Mouse (Mus musculus): Measurements from ENCODE around the gene P2rx3.

Gene P2rx3

DNA sequence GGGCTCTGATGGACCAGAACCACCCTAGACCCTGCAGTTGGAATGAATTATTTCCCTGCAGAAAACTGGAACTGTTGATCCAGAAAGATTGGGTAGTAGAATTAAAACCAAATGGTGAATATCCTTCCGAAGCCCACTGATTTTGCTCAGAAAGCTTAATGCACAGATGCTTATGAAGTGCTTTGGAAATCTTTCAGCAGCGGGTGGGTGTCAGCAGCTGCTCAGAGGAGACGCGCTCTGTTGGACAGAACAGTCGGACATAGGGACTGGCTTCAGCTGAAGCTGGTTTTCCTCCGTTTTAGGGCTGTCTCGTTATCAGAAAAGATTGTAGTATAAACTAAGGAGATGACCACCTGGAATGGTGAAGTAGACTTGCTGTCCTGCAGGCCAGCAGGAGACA lies 6.4 kb upstream of the P2rx3 start:
- no peak for DNase-seq (ENCODE audit: low spot score in 2 of 2)

DNA sequence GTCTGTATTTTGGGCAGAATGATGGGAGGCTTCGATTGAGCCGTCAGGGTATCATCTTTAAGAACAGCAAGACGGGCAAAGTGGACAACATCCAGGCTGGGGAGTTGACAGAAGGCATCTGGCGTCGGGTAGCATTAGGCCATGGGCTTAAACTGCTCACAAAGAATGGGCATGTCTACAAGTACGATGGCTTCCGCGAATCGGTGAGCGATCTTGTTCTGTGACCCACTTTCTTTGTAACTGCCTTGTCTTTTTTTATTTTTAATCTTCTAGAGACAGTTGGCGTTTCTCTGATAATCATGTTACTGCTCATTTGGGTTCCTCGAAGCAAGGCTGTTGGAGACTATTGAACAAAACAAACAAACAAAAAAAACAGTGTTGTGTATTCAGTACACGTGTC lies 1.1 kb upstream of the P2rx3 start:
- DNase-seq (ENCODE audit: low spot score in 2 of 2) = no peak

DNA sequence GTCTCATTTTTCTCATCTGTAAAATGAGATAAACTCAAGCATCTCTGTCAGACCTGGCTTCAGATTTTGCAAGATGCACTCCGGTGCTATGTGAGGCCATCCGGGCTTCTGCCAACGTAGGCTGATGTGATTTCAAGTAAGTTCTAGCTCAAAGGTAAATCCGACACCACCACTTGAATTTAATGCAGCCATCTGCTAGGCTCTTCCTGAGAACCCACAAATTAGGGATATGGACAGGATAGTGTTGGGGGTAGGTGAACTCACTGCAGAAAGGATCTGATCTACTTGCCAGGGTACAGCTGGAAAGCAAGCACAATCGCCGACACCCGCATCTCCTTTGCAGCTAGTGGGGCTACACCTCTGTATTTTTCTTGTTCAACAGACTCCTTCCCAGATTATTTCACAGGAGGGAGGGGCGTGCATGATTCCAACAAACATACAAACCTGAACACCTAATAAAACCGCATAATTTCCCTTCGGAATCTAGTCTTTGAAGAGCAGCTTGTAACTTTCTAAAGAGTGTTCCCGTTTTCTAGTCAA lies 685 bp downstream of the P2rx3 start:
- no peak for DNase-seq (ENCODE audit: low spot score in 2 of 2)

DNA sequence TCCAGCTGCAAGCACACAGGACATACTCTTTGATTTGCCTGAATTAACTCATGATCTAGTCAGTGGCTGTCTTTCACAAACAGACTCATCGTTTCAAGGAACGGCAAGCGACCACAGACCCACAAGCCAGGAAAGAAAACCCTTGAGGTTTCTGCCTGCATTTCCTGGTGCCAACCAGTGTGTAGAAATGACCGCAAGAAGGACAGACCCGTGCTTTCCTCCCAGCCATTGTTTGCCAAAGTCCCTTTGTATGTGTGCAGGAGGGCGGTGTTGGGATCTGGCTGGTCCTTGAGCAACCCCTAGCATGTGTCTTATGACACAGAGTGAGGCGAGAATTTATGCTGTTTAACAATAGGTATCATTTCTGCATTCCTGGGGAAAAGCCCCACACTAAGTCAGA lies 3.1 kb downstream of the P2rx3 start:
- DNase-seq (ENCODE audit: low spot score in 2 of 2) = no peak

GRCm38 (mm10) chr2:85033121-85033520 lies 4.1 kb downstream of the P2rx3 start:
- DNase-seq (ENCODE audit: low spot score in 2 of 2) = no peak

DNA sequence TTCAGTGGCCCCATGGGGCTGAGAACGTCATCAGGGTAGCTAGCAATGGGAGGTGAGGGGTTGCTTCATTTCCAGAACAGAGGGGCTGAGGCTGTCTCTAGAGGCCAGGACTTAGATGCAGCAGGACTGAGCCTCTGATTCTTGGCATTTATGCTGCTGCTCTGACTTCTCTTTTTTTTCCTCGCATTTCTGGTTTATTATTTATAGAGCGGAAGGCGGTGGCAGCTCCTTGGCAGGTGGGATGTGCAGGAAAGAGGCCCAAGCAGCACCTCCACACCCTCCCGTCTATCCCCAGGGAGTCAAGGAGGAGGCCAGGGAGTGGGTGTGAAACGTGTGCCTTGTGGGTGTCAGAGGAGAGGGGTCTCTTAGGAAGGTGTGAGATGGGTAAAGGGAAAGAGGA lies 6.3 kb downstream of the P2rx3 start:
- DNase-seq (ENCODE audit: low spot score in 2 of 2) = no peak

DNA sequence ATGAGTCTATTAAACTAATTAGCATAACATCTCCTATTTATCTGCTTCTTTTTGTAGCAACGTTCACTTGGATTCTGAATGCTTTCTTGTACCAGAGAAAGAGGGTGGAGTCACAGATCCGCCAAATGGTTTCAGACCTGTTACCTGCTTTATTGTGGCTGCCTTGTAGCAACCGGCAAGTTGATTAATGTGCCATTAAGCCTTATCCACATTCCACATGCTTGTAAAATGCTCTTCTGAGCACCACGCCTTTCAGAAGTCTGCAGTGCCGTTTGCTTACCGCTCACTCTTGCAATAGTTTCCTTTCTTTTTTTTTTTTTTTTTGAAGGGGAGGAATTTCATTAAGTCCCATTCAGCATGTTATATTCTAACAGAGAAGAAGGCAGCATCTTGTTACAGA lies 7.4 kb downstream of the P2rx3 start:
- DNase-seq (ENCODE audit: low spot score in 2 of 2) = no peak

DNA sequence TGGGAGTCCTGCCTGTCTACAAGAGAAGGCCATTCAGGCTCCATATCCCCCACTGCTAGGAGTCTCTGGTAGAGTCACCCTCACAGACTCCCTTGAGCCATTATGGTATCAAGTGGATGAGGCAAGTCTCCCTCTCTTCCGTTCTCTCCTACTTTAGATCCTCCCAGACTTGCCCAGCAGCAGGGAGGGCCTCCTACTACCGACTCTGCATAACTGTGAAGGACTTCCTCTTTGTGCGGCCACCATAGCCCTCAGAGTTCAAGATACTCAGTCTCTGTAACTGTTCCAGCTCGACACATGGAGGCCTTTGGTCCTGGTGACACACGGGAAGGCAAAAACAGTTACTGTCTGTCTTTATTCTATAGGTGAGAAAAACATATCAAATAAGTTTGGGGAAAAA lies 10.0 kb downstream of the P2rx3 start:
- DNase-seq (ENCODE audit: low spot score in 2 of 2) = no peak

DNA sequence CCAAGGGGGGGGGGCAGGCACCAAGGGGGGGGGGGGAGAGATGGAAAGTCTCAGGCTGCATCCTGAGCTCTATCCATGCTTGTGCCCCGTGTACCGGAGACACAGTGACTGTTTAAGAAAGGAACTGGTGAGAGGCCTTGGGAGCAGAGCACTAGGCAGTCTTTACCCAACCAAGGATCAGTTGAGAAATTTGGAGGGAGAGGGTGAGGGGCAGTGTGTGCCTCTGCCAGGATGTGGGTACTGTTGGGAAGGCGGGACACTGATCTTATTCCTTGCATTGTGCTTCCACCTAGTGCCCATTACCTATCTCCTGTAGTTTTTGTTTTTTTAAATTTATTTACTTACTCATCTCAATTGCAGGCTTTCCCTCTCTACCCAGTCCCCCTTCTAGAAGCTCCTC lies 11.1 kb downstream of the P2rx3 start:
- DNase-seq (ENCODE audit: low spot score in 2 of 2) = no peak

DNA sequence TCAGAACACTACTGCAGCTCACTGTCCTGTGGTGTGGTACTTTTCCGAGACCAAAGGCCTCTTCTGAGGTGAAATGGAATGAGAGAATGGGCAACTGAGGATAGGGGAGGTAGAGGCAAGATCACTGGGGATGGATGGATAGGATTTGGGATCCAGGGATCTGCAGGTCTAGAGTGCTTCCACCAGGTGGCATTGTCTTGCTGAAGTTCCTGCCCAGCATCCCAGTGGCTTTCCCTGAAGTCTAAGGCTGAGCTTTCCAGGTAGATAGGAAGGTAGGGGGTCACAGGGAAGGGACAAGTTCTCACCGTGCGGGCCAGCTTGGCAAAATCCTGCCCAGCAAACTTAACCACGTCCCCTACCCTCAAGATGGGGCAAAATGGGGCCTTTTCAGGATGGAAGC lies 15.2 kb downstream of the P2rx3 start:
- no peak for DNase-seq (ENCODE audit: low spot score in 2 of 2)

DNA sequence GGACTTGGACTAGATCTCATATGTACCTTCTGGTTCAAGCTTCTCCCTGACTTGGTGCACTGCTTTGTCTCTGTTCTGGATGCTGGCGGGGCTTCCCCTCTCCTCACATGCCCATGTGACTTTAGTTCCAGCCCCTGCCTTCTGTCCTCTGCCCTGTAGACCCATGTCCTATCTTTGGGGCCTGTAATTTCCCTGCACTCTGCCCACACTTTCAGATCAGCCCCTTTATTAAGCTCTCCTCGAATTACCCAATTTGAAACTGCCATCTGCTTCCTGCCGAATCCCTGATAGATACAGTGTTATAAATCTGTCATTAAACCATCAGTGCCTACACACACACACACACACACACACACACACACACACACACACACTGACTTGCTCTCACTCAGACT lies 22.7 kb downstream of the P2rx3 start:
- no peak for DNase-seq (ENCODE audit: low spot score in 2 of 2)

DNA sequence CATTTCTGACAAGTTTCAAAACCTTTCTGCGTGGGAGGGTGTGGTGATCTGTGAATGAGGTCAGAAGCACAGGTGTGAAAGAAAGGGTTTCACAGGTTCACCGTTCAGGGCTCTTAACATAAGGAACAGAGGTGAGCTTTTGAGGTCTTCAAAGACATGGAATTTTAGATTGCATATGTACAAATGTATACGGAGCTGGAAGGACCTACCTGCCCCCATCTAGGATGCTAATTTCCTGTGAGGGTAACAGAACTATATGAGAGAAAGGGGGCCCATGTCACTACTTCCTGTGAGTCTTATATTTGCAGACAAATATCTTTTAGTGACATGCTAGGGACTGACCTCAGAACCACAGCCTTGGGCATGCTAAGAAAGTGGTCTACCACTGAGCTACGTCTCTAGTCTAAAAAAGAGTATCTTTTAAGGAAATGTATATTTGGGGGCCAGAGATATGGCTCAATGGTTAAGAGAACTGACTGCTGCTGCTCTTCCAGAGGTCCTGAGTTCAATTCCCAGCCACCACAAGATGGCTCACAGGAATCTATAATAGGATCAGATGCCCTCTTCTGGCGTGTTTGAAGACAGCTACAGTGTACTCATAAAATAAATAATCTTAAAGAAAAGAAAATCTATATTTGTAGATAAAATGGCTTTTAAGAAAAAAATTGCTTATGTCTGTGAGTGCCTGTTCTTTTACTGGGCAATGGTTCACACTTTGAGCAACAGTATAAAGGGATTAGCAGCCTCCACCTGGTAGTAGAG lies 23.3 kb downstream of the P2rx3 start:
- no peak for DNase-seq (ENCODE audit: low spot score in 2 of 2)

- DNase-seq (ENCODE audit: low spot score in 2 of 2) = no peak
These were observed 24.6 kb downstream of the P2rx3 start for GRCm38 (mm10) chr2:85012679-85013078.

GRCm38 (mm10) chr2:85011906-85012604 lies 25.2 kb downstream of the P2rx3 start:
- DNase-seq (ENCODE audit: low spot score in 2 of 2) = no peak

- DNase-seq (ENCODE audit: low spot score in 2 of 2) = no peak
These were observed 28.1 kb downstream of the P2rx3 start for GRCm38 (mm10) chr2:85009212-85009611.

DNA sequence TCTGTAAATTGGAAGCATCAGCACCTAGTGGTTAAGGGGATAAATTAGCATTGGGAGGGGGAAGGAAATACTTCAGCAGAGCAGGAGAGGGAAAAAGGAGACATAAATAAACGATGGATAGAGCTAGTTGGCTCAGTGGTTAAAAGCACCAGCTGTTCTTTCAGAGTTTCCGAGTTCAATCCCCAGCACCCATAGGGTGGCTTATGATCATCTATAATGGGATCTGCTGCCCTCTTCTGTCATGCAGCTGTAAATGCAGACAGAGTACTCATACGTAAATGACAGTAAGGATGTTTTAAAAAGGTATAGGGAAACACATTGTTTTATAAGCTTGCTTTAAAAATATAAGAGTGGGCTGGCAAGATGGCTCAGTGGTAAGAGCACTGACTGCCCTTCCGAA lies 29.5 kb downstream of the P2rx3 start:
- DNase-seq (ENCODE audit: low spot score in 2 of 2) = peak in 1 of 2 experiments; percentile 32

DNA sequence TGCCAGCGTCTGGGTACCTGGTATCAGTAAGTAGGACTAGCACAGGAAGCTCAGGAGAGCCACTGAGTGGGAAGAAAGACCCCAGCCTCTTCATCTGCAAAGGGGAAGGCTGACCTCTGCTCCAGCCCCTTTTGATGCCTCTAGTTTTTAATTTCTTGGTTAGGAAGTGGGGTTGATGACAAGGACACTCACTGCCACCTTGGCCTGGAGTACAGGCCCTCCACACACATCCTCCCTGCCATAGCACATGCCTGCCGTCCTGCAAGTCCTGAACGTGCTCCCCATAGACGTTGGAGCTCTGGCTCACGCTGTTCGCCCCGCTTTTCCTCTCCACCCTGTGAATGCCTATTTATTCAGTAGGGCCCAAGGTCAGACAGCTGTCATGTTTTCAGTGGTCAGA lies 30.7 kb downstream of the P2rx3 start:
- DNase-seq (ENCODE audit: low spot score in 2 of 2) = no peak

DNA sequence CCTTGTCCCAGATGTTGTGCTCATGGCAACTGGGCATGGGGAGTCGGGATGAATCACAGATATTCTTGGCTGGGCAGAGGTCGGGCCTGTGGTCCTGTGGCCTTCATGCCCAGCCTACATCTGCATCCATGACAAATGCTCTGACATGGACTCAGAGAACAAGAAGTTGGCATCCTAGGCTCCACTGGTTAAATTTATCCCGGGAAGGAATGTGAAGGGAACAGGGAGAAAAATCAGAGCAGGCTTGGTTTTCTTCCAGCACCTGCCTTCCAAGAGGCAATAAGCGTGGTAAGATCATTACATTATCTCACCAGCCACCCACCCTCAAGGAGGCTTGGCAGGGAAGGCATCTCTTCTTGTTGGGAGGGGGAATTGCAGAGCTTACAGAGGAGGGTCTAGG lies 32.9 kb downstream of the P2rx3 start:
- no peak for DNase-seq (ENCODE audit: low spot score in 2 of 2)

GRCm38 (mm10) chr2:85002575-85002974 lies 34.7 kb downstream of the P2rx3 start:
- DNase-seq (ENCODE audit: low spot score in 2 of 2) = no peak

DNA sequence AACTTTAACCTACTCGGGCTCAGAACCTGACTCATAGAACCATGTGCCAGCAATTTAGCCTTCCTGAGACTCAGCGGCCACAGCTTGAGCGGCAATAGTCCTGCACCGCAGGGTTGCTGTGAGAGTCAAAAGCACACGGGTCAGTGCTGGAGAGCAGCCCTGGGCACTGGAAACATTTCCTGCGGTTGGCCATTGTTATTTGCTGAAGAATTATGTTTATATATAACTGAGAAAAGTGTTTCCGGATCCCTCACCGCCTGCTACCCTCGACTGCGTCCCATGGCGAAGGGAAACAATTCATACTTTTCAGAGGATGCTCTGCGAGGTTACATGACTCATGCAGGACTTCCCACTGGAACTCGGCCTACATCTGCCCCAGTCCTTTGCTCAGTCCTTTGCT lies 35.8 kb downstream of the P2rx3 start:
- DNase-seq (ENCODE audit: low spot score in 2 of 2) = no peak

DNA sequence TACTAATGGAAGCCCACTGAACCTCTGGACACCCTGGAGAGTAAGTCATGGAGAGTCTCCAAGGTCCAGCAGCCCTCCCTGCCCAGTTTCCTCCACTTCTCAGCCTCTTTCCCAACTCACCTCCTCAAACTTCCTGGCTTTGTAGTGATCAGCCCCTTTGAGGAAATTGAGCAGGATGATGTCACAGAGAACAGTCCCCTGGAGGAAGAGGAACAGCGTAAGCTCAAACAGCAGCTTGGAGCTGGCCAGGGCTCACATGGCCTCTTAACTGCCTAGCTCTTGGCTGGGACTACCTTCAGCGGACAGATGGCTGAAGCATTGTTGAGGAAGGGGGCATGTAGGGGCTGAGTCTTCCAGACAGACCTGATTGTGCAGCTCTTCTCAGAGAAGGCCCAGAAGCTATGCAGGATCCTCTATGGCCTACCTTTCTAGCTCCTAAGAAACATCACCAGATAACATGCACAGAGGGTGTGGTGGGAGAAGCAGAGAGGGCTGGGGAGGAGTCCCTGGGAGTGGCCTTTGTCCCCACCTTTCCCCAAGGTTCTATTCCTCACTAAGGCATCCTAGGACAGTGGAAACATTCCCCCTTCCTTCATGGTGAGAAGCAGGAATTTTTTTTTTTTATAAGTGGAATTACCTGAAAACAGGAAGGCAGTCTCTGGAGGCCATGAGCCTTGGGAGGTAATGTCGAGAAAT lies 37.6 kb downstream of the P2rx3 start:
- DNase-seq (ENCODE audit: low spot score in 2 of 2) = no peak

GRCm38 (mm10) chr2:84996376-84996775 lies 40.9 kb downstream of the P2rx3 start:
- no peak for DNase-seq (ENCODE audit: low spot score in 2 of 2)

- no peak for DNase-seq (ENCODE audit: low spot score in 2 of 2)
These were observed 49.3 kb downstream of the P2rx3 start, which contains the start of gene Prg3 for GRCm38 (mm10) chr2:84987930-84988329. Gene Prg3 (plus strand): TSS chr2:84988215.

Measured in thymus, postnatal 10 days (tissue).